Mouse (Mus musculus) small intestine, adult 2 months (tissue): ENCODE data around the gene Krtap5-4. TPM values are rescaled to one million over a fixed set of nuclear protein-coding genes. Genes with fewer than 3 reads are reported as not detected.
"Not testable (repeated sequence)": the region's sequence is repeated elsewhere in the genome, so short reads cannot be mapped to it uniquely, and the experiment has no call there.

Experiments used
- H3K27ac ChIP-seq: fragments of 200-500 bp; 2 replicates; pipeline ENCODE4 v1.5.1; 2012; ENCODE audit warnings: low read depth, low read length, control low read depth, inconsistent platforms; ENCODE audit not compliant: insufficient read depth
- H3K27me3 ChIP-seq: fragments of 200-500 bp; 2 replicates; pipeline ENCODE4 v1.6.1; 2012; ENCODE audit warnings: mild to moderate bottlenecking, moderate library complexity, low read length, inconsistent platforms; ENCODE audit not compliant: control insufficient read depth, insufficient read depth
- H3K36me3 ChIP-seq: fragments of 200-500 bp; 2 replicates; pipeline ENCODE4 v1.6.1; 2012; ENCODE audit warnings: mild to moderate bottlenecking, low read length, control low read depth, inconsistent platforms; ENCODE audit not compliant: control insufficient read depth, insufficient read depth
- H3K4me1 ChIP-seq: fragments of 200-500 bp; 2 replicates; pipeline ENCODE4 v1.6.1; 2012; ENCODE audit warnings: low read length, inconsistent platforms, mixed read lengths; ENCODE audit not compliant: control insufficient read depth, insufficient read depth, insufficient read length
- H3K4me3 ChIP-seq: fragments of 200-500 bp; 2 replicates; pipeline ENCODE4 v1.5.1; 2012; ENCODE audit warnings: low read depth, mild to moderate bottlenecking, control low read depth, inconsistent platforms, low read length, moderate library complexity
- CTCF ChIP-seq: fragments of 200-500 bp; IDR thresholded peaks from 2 replicates; pipeline ENCODE4 v1.5.1; 2012; ENCODE audit warnings: low read depth, mild to moderate bottlenecking, control low read depth, inconsistent platforms, low read length, moderate library complexity, mixed read lengths; ENCODE audit not compliant: insufficient replicate concordance, insufficient read length; ENCODE audit errors: extremely low read depth
- POLR2A ChIP-seq: fragments of 200-500 bp; IDR thresholded peaks from 2 replicates; pipeline ENCODE4 v1.6.1; 2012; ENCODE audit warnings: low read depth, mild to moderate bottlenecking, control low read depth, inconsistent platforms, low read length, moderate library complexity
- WGBS: fragments of 180-500 bp; shearing (Covaris S2); methylation state at CpG from one replicate; pipeline ENCODE4 v1.1.7; 2018; 5-methylcytosine and 5-hydroxymethylcytosine counted together
- polyA plus RNA-seq: library from polyadenylated mRNA; depleted of rRNA; stranded (reverse); fragments of >200 nt; gene quantifications from 2 replicates; pipeline ENCODE4 v1.2.3, GENCODE M21; 2012

Krtap5-4 gene
- polyA plus RNA-seq, 1 experiment = not detected

GRCm38 (mm10) chr7:142314600-142315285 is 11.4 kb downstream of the Krtap5-4 start:
- WGBS = 61% methylated on average over 5 of the region's 5 CpGs
- Histone ChIP-seq H3K4me1 (no peaks in the 10 kb centered on the region), H3K36me3 (no peaks in the 10 kb centered on the region), H3K4me3 (no peak overlapping the region), H3K27ac (no peak overlapping the region), H3K27me3 (no peaks in the 10 kb centered on the region)
- TF ChIP-seq CTCF = no peak
- no peak for TF ChIP-seq POLR2A

- H3K4me1 ChIP-seq = no peaks in the 10 kb centered on the region
- H3K27ac ChIP-seq = no peak overlapping the region
- WGBS = 41% methylated on average over 6 of the region's 6 CpGs
- no peaks in the 10 kb centered on the region for H3K36me3 ChIP-seq
- no peaks in the 10 kb centered on the region for H3K27me3 ChIP-seq
- H3K4me3 ChIP-seq = no peak overlapping the region
- no peak for TF ChIP-seq POLR2A
- peak; percentile 58; the same call in 1 of the 2 replicates for TF ChIP-seq CTCF
Observed at GRCm38 (mm10) chr7:142316558-142316957, 13.2 kb downstream of the Krtap5-4 start.

GRCm38 (mm10) chr7:142317216-142317615 is 13.9 kb downstream of the Krtap5-4 start:
- 77% methylated on average over 5 of the region's 5 CpGs for WGBS
- Histone ChIP-seq H3K27me3 (no peaks in the 10 kb centered on the region), H3K4me3 (no peak overlapping the region), H3K27ac (no peak overlapping the region), H3K4me1 (no peaks in the 10 kb centered on the region), H3K36me3 (no peaks in the 10 kb centered on the region)
- TF ChIP-seq POLR2A (no peak), CTCF (no peak)

- H3K4me3 ChIP-seq = no peak overlapping the region
- TF ChIP-seq POLR2A (no peak), CTCF (no peak)
- H3K36me3 ChIP-seq = no peaks in the 10 kb centered on the region
- no peaks in the 10 kb centered on the region for H3K27me3 ChIP-seq
- no peaks in the 10 kb centered on the region for H3K4me1 ChIP-seq
- H3K27ac ChIP-seq = no peak overlapping the region
- 87% methylated on average over 11 of the region's 11 CpGs for WGBS
Observed at GRCm38 (mm10) chr7:142319124-142319523, 15.8 kb downstream of the Krtap5-4 start.

- Histone ChIP-seq H3K27me3 (no peaks in the 10 kb centered on the region), H3K4me3 (no peak overlapping the region), H3K36me3 (no peaks in the 10 kb centered on the region), H3K27ac (no peak overlapping the region), H3K4me1 (no peaks in the 10 kb centered on the region)
- no peak for TF ChIP-seq CTCF
- TF ChIP-seq POLR2A = no peak
- WGBS = 49% methylated on average over 2 of the region's 2 CpGs
Observed at GRCm38 (mm10) chr7:142320906-142321305, 17.6 kb downstream of the Krtap5-4 start.

GRCm38 (mm10) chr7:142321637-142322306 is 18.4 kb downstream of the Krtap5-4 start:
- H3K4me3 ChIP-seq, H3K27me3 ChIP-seq, H3K27ac ChIP-seq, H3K4me1 ChIP-seq, H3K36me3 ChIP-seq: not testable (repeated sequence)
- WGBS = 90% methylated on average over 6 of the region's 10 CpGs

GRCm38 (mm10) chr7:142322641-142323040 is 19.3 kb downstream of the Krtap5-4 start:
- Histone ChIP-seq H3K27ac (no peak overlapping the region), H3K36me3 (no peaks in the 10 kb centered on the region), H3K4me3 (no peak overlapping the region), H3K27me3 (no peaks in the 10 kb centered on the region), H3K4me1 (no peaks in the 10 kb centered on the region)
- 87% methylated on average over 6 of the region's 6 CpGs for WGBS
- TF ChIP-seq POLR2A = no peak
- TF ChIP-seq CTCF = no peak
